Mouse (Mus musculus): ENCODE measurements around the gene BC147527. TPM values are rescaled to one million over a fixed set of nuclear protein-coding genes. Genes with fewer than 3 reads are reported as not detected.
"Not testable (repeated sequence)": the region's sequence is repeated elsewhere in the genome, so short reads cannot be mapped to it uniquely, and the experiment has no call there.

BC147527 gene
- total and polyA plus RNA-seq, 2 experiments from 2014 or later = not detected

DNA sequence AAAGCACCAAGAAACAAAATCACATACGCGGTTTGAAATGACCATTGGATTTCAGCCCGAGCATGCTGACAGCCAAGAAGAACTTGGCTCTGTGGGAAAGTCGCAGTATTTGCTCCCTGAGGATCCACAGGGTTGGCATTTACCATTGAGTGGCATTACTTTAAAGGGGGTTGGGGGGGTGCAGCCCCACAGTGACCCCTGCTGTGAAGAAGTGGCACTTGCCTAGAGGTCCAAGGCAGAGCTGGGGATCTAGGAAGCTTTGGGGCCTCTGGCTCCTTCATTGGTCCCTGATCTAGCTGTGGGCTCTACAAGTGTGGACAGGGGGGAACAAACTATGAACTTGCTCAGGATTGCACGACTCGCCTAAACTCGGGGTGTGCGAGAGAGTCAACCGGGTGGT, 21.4 kb upstream of the BC147527 start:
- Histone ChIP-seq H3K4me1 (ENCODE audit: insufficient read depth, low read length) (no peaks in the 10 kb centered on the region), H3K4me2 (ENCODE audit: low read depth, low read length, poor library complexity, severe bottlenecking) (no peak overlapping the region), H3K9ac (replicated peaks; ENCODE audit: low read length, poor library complexity, severe bottlenecking) (no peak overlapping the region), H3K9me3 (ENCODE audit: low read length) (no peaks in the 10 kb centered on the region), H3K4me3 (ENCODE audit: low read depth, low read length) (no peak overlapping the region), H3K27ac (ENCODE audit: low read depth, low read length) (no peak overlapping the region), H3K36me3 (ENCODE audit: insufficient read depth, low read length) (no peaks in the 10 kb centered on the region), H3K27me3 (ENCODE audit: insufficient read depth, low read length) (no peaks in the 10 kb centered on the region)
- no peak for ATAC-seq (ENCODE audit: low FRiP score)
- 94% methylated on average over 9 of the region's 9 CpGs for WGBS
- DNase-seq (ENCODE audit: low spot score) = no peak
- TF ChIP-seq CTCF (IDR thresholded peaks at IDR 0.05) = no peak

DNA sequence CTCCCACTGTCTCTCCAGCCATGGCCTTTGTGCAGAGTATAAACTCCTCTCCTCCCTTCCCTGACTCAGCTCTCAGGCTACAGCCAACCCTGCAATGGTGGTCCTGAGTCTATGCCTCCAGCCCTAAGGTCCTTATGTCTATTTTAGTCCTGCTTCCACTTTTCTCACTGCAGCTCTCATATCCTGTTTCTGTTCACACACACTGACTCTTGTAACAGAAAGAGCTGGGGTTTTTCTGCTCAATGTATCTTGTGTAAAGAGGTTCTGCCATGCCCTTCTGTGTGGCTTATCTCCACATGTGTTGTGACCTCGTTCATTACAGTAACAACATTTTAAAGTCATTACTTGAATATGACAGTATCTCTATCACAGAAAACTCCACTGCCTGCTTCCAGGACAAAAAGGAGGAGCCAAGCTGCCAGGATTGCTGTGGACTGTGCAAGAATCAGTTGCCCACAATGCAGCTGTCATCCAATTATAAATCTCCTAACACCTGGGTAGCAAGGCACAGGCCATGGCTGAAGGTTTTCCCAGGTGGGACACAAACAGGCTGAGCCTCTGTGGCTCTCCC, 783 bp upstream of the BC147527 start:
- ATAC-seq (ENCODE audit: low FRiP score) (no peak), DNase-seq (ENCODE audit: low spot score) (no peak)
- WGBS = 54% methylated on average over 1 of the region's 1 CpGs
- Histone ChIP-seq H3K27me3 (ENCODE audit: insufficient read depth, low read length) (no peaks in the 10 kb centered on the region), H3K4me3 (ENCODE audit: low read depth, low read length) (no peak overlapping the region), H3K9ac (replicated peaks; ENCODE audit: low read length, poor library complexity, severe bottlenecking) (no peak overlapping the region), H3K27ac (ENCODE audit: low read depth, low read length) (no peak overlapping the region), H3K4me2 (ENCODE audit: low read depth, low read length, poor library complexity, severe bottlenecking) (no peak overlapping the region), H3K9me3 (ENCODE audit: low read length) (no peaks in the 10 kb centered on the region), H3K4me1 (ENCODE audit: insufficient read depth, low read length) (no peaks in the 10 kb centered on the region), H3K36me3 (ENCODE audit: insufficient read depth, low read length) (no peaks in the 10 kb centered on the region)
- TF ChIP-seq CTCF (IDR thresholded peaks at IDR 0.05) = no peak

DNA sequence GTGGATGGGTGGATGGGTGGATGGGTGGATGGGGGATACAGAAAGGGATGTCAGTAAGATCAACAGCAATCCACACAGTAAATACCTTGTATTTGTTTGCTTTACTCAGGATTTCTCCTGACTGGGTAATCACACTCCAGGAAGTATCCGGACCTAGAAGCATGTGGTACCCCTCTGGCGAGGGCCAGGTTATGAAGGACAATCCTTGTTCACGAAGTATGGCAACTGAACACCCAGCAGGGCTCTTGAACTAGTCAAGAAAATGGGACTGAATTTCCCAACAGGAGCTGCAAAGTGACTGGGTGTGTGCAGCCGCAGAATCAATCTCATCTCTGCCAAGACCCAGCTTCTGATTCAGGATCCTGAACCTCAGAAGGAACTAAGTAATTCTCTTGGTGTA, 661 bp downstream of the BC147527 start:
- H3K4me1 ChIP-seq (ENCODE audit: insufficient read depth, low read length) = no peaks in the 10 kb centered on the region

DNA sequence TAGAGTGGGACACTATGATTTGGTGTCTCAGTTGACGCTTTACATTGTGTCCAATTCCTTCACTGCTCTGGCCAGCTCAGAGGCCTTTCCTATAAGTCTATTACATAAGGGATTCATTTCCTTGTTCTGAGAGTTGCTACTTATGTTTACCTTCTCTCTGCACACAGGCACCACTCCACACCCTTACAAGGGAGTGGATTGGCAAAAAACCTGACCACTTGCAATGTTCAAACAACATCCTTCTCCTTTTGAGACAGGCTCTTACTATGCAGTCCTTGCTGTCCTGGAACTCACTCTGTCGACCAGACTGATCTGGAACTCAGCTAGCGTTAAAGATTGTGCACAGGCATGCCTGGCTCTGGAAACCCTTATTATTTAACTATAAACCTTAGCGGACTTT, 10.6 kb downstream of the BC147527 start:
- no peaks in the 10 kb centered on the region for H3K4me1 ChIP-seq (ENCODE audit: insufficient read depth, low read length)
- no peaks in the 10 kb centered on the region for H3K27me3 ChIP-seq (ENCODE audit: insufficient read depth, low read length)
- H3K4me2 ChIP-seq (ENCODE audit: low read depth, low read length, poor library complexity, severe bottlenecking) = no peak overlapping the region
- no peaks in the 10 kb centered on the region for H3K9me3 ChIP-seq (ENCODE audit: low read length)
- no peak for ATAC-seq (ENCODE audit: low FRiP score)
- no peak overlapping the region for H3K4me3 ChIP-seq (ENCODE audit: low read depth, low read length)
- no peak for DNase-seq (ENCODE audit: low spot score)
- H3K27ac ChIP-seq (ENCODE audit: low read depth, low read length) = no peak overlapping the region
- no peaks in the 10 kb centered on the region for H3K36me3 ChIP-seq (ENCODE audit: insufficient read depth, low read length)
- H3K9ac ChIP-seq (replicated peaks; ENCODE audit: low read length, poor library complexity, severe bottlenecking) = no peak overlapping the region
- TF ChIP-seq CTCF (IDR thresholded peaks at IDR 0.05) = no peak
- WGBS = 79% methylated on average over 4 of the region's 4 CpGs

More for the DNA sequence above, 661 bp downstream of the BC147527 start:
- H3K27ac ChIP-seq (ENCODE audit: low read depth, low read length) = no peak overlapping the region
- H3K4me3 ChIP-seq (ENCODE audit: low read depth, low read length) = no peak overlapping the region
- no peak for TF ChIP-seq CTCF (IDR thresholded peaks at IDR 0.05)
- H3K9ac ChIP-seq (replicated peaks; ENCODE audit: low read length, poor library complexity, severe bottlenecking) = no peak overlapping the region
- DNase-seq (ENCODE audit: low spot score) = no peak
- 82% methylated on average over 4 of the region's 4 CpGs for WGBS
- no peak for ATAC-seq (ENCODE audit: low FRiP score)
- no peaks in the 10 kb centered on the region for H3K9me3 ChIP-seq (ENCODE audit: low read length)
- H3K36me3 ChIP-seq (ENCODE audit: insufficient read depth, low read length) = no peaks in the 10 kb centered on the region
- no peaks in the 10 kb centered on the region for H3K27me3 ChIP-seq (ENCODE audit: insufficient read depth, low read length)
- no peak overlapping the region for H3K4me2 ChIP-seq (ENCODE audit: low read depth, low read length, poor library complexity, severe bottlenecking)

DNA sequence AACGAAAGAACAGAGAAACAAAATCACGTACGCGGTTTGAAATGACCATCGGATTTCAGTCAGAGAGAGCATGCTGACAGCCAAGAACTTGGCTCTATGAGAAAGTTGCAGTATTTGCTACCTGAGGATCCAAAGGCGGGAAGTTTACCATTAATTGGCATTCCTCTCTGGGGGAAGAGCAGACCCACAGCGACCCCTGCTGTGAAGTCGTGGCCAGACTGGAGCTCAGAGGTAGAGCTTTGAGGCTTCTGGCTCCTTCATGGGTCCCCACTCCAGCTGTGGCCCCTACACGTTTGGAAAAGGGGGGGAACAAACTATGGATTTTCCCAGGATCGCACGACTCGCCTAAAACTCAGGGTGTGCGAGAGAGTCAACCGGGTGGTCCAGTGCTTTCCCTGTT, 13.4 kb downstream of the BC147527 start:
- Histone ChIP-seq H3K4me1 (ENCODE audit: insufficient read depth, low read length) (no peaks in the 10 kb centered on the region), H3K27me3 (ENCODE audit: insufficient read depth, low read length) (no peaks in the 10 kb centered on the region), H3K36me3 (ENCODE audit: insufficient read depth, low read length) (no peaks in the 10 kb centered on the region), H3K9me3 (ENCODE audit: low read length) (no peaks in the 10 kb centered on the region), H3K27ac (ENCODE audit: low read depth, low read length) (no peak overlapping the region), H3K4me2 (ENCODE audit: low read depth, low read length, poor library complexity, severe bottlenecking) (no peak overlapping the region), H3K4me3 (ENCODE audit: low read depth, low read length) (no peak overlapping the region), H3K9ac (replicated peaks; ENCODE audit: low read length, poor library complexity, severe bottlenecking) (no peak overlapping the region)
- TF ChIP-seq CTCF (IDR thresholded peaks at IDR 0.05) = peak; percentile 53
- 41% methylated on average over 14 of the region's 14 CpGs for WGBS
- DNase-seq (ENCODE audit: low spot score) (no peak), ATAC-seq (ENCODE audit: low FRiP score) (no peak)

DNA sequence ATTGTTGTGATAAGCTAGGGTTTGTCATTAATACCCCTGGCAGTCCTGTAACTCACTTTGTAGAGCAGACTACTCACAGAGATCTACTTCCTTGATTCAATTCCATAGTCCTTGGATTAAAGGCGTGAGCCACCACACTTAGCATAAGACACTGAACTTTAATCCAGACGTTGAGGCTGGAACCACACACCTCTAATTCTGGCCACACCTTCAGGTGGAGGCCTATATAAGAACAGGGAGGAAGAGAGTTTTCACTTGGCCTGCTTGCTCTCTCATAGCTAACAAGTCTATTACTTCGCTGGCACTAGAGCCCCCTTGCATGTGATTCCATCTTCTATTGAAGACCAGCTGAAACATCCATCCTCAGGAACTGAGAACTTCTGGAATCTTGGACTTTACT, 16.4 kb downstream of the BC147527 start, which contains the start of gene Tcstv3:
TSS of gene Tcstv3 (plus strand) at position 301 of the 400 bp plus-strand sequence.
- whole genome bisulfite sequencing = 72% methylated on average over 3 of the region's 3 CpGs
- not testable (repeated sequence) for H3K9me3 ChIP-seq (ENCODE audit: low read length); DNase-seq (ENCODE audit: low spot score); H3K9ac ChIP-seq (replicated peaks; ENCODE audit: low read length, poor library complexity, severe bottlenecking); H3K27me3 ChIP-seq (ENCODE audit: insufficient read depth, low read length); ATAC-seq (ENCODE audit: low FRiP score); H3K36me3 ChIP-seq (ENCODE audit: insufficient read depth, low read length); H3K4me3 ChIP-seq (ENCODE audit: low read depth, low read length); H3K4me2 ChIP-seq (ENCODE audit: low read depth, low read length, poor library complexity, severe bottlenecking); H3K27ac ChIP-seq (ENCODE audit: low read depth, low read length); H3K4me1 ChIP-seq (ENCODE audit: insufficient read depth, low read length)
